Mouse (Mus musculus): ENCODE data around the gene Arhgef3.
"Not testable (repeated sequence)": the region's sequence is repeated elsewhere in the genome, so short reads cannot be mapped to it uniquely, and the experiment has no call there.

Arhgef3 gene

GRCm38 (mm10) chr14:27199119-27199518, 84.4 kb downstream of the Arhgef3 start:
- no peak for DNase-seq

GRCm38 (mm10) chr14:27199870-27200269, 85.2 kb downstream of the Arhgef3 start:
- no peak for DNase-seq

DNA sequence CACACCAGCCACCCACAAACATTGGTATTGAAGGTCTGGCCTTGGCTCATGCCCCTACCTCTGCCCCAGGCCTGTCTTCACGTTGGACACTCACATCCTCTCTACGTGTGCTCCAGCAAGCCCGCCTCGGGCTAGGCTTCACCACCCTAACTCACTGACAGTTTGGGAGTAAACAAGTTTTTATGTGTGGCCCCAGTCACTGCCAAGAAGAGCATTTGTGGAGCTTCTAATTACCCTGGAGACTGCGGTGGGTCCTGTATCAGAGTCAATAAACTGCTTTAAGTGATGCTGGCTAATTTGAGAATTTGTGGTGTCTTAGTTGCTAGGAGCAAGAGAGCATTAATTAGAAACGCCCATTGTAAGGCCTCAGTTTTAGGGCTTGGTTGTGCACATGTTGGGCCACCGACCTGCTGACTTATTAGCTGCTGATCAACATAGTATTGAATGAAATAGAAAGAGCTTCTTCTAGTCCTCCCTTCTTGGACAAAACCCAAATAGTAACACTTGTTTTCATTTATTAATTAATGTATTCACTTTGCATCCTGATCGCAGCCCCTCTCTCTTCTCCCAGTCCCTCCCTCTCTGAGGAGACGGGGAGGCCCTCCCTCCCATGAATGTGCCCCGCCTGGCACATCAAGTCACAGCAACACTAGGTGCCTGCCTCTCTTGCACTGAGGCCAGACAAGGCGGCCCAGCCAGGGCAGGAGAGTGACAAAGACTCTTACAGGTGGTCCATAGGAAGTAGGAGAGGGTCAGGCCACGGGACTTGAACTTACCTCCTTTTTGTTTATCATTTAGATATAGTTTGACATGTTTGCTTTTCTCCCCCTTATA, 86.3 kb downstream of the Arhgef3 start:
- DNase-seq, result no peak

DNA sequence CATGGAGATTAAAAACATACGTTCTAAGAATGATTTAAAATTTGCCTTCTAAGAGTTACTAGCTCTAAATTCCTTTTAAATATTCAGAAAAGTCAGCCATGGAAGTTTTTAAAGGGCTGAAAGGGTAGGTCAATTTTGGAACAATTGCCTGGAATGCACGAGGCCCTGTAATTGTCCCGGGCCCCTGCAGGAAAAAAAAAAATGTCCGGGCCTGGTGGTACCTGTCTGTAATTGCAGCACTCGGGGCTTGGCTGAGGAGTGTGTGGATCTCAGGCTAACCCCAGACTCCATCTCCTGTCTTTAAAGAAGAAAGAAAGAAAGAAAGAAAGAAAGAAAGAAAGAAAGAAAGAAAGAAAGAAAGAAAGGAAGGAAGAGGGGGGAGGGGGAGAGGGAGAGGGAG, 87.1 kb downstream of the Arhgef3 start:
- DNase-seq, result no peak

DNA sequence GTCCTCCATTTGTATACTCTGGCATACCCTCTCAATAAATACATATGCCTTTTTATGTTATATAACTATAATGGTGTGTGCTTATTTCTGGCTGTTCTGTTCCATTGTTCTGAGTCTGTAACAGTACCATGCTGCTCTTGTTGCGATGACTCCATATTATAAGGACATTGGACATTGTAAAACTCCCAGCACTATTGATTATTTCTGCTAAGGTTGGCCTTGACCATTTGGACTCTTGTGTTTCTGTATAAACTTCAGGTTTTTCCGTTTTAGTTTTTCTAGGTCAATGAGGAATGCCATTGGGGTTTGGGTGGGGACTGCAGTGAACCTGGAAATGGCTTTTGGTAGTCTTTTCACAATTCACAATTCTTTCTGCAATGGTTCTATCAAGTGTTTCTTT, 90.0 kb downstream of the Arhgef3 start:
- DNase-seq, result no peak

DNA sequence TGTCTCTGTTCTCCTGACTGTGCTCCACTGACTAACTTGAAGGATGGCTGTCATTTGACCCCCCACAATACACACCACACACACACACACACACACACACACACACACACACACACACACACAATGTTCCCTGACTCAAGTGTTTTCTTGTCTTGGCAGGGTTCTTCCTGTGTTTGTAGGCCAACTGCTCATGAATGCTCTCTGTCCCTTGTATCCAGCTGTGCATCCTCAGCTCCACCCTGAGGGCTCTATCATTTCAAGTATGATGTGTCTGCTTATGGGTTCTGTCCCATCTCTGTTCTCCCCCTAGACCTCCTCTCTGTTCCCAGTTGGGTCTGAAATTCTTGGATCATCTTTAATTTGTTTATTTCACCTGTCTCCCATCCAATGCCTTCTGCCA, 91.7 kb downstream of the Arhgef3 start:
- DNase-seq, result no peak

- DNase-seq, result no peak
Observed at GRCm38 (mm10) chr14:27209542-27209941, 94.8 kb downstream of the Arhgef3 start.

DNA sequence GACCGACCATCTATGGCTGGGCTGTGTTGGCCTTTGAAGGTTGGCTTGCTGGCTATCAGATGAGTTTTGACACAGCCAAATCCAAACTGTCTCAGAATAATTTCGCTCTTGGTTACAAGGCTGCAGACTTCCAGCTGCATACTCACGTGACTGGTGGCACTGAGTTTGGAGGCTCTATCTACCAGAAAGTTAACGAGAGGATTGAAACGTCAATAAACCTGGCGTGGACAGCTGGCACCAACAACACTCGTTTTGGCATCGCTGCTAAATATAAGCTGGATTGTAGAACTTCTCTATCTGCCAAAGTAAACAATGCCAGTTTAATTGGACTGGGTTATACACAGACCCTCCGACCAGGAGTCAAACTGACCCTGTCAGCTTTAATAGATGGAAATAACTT, 96.1 kb downstream of the Arhgef3 start:
- DNase-seq, result not testable (repeated sequence)

- no peak for DNase-seq
Observed at GRCm38 (mm10) chr14:27211743-27212445, 97.2 kb downstream of the Arhgef3 start.

- no peak for DNase-seq
Observed at GRCm38 (mm10) chr14:27214232-27214631, 99.5 kb downstream of the Arhgef3 start.

DNA sequence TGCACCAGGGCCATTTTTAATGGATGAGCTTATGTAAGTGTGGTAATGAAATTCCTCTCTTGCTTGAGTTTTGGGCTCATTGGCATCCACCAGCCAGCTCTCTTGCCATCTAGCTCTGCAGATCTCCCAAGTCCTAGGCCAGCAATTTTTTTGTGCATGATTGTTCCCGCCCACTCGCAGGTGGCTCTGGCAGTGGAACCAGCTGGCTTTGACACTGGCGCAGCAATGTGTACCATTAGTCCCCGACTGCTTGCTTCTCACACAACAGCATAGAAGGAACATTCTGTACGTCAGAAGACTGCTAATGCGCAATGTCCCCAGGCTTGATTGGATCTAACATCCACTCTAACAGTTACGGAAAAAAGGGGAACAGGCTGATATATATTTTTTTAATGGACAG, 105.0 kb downstream of the Arhgef3 start:
- DNase-seq, result peak; percentile 85

GRCm38 (mm10) chr14:27220297-27220696, 105.6 kb downstream of the Arhgef3 start:
- DNase-seq, result no peak

DNA sequence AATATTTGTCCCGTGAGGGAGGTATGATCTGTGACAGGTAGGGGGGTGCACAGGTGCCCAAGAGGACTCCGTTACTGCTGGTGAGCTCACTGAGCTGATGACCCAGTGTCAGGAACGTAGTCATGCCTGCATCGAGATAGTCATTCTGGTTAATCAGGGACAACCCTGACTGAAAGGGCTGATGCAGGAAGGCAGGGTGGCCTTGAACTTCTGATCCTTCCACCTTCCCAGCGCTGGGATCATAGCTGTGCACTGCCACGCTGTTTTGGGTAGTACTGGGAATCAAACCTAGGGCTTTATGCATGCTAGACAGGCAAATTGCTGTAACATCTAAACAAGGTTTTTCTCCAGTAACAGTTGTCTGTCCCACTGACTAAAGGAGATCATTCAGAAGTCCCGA, 109.9 kb downstream of the Arhgef3 start:
- DNase-seq, result no peak

- DNase-seq, result no peak
Observed at GRCm38 (mm10) chr14:27226288-27226687, 111.6 kb downstream of the Arhgef3 start.

GRCm38 (mm10) chr14:27228288-27228687, 113.6 kb downstream of the Arhgef3 start:
- no peak for DNase-seq

DNA sequence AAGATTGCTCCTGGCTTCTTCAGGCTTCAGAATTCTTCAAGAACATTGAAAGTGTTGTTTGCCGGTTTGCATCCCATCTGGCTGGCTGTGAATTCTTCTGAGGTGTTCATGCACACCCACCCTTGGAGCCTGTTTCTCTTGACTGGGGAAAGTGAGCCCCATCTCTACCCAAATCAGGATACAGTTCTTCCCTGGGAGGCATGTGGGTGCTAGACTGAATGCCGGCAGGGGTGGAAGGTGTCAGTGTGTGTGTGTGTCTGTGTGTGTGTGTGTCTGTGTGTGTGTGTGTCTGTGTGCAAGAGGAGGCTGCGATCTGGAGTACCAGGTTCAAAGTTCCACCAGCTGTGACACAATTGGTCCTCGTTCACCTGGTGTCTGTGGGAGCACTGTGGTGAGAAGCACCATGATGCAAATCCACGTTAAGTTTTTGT, 114.3 kb downstream of the Arhgef3 start:
- DNase-seq, result no peak

DNA sequence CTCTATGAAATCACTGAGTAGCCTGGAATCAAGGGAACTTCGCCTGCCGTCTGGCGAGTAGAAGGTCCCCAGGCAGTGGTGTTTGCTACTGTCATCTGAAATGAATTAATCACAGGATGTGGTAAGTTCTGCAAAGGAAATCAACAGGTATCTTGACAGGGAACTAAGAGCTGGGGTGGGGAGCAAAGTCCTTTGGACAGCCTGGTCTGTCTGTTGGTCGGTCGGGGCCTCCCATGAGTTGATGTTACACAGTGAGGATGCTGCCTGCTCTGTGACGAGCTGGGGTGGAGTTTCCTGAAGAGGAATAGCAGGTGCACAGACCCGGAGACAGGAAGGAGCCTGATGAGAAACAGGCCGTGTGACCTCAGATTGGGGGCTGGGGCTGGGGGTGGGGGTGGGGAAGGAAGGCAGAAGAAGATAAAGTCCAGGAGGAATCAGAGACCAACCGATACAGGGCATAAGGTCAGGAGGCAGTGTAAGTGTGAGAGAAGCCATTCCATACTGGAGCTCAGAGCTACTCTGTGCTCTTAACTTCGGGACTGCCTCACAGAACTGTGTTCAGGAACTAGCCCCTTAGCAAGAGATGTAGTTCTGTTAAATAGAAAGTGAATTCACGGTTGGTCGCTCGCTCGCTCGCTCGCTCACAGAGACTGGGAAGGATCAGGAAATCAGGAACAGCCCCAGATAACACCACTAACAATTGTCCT, 114.9 kb downstream of the Arhgef3 start:
- DNase-seq, result no peak

GRCm38 (mm10) chr14:27230262-27231022, 115.7 kb downstream of the Arhgef3 start:
- no peak for DNase-seq

DNA sequence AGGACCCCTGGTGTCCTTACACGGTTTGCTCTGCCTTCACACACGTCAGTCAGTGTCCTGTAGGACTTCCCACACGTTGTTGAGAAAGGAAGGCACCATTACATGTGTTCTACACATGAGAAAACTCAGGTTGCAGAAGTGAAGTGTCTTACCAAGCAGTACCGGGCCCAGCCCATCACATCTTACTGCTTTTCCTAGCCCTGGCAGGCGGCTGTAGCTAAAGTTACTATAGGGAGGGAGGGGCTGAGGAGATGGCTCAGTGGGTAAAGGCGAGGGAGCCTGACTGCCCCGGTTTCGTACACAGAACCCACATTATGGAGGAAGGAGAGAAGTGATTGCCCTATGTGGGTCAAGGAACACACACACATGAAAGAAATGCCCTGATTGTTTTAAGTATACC, 116.8 kb downstream of the Arhgef3 start:
- no peak for DNase-seq

- no peak for DNase-seq
Observed at GRCm38 (mm10) chr14:27231974-27232780, 117.5 kb downstream of the Arhgef3 start.

- no peak for DNase-seq
Observed at GRCm38 (mm10) chr14:27233056-27233455, 118.4 kb downstream of the Arhgef3 start.

DNA sequence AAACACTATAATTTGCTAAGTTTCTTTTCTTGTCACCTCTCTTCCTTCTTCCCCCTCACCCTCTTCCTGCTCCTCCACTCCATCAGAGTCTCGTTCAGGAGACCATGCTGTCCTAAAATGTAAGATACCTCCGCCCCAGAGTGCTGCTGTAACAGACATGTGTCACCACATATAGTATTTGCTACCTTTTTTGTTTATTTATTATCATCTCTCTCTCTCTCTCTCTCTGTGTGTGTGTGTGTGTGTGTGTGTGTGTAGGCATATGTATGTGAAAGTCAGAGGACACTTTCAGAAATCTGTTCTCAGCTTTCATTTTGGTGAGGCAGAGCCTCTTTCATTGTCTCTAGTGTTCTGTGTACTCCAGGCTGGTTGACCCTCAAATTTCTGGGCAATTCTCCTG, 119.0 kb downstream of the Arhgef3 start:
- no peak for DNase-seq
